Mouse (Mus musculus) natural killer cell, adult 2 months (primary cell): ENCODE data around the gene Rbak.
"Not testable (repeated sequence)": the region's sequence is repeated elsewhere in the genome, so short reads cannot be mapped to it uniquely, and the experiment has no call there.

Experiments
- DNase-seq, 2 experiments: peaks; one replicate each; pipeline ENCODE4 v3.0.0; 2022; ENCODE audit warnings: low spot score in 2 of 2

The Rbak gene

DNA sequence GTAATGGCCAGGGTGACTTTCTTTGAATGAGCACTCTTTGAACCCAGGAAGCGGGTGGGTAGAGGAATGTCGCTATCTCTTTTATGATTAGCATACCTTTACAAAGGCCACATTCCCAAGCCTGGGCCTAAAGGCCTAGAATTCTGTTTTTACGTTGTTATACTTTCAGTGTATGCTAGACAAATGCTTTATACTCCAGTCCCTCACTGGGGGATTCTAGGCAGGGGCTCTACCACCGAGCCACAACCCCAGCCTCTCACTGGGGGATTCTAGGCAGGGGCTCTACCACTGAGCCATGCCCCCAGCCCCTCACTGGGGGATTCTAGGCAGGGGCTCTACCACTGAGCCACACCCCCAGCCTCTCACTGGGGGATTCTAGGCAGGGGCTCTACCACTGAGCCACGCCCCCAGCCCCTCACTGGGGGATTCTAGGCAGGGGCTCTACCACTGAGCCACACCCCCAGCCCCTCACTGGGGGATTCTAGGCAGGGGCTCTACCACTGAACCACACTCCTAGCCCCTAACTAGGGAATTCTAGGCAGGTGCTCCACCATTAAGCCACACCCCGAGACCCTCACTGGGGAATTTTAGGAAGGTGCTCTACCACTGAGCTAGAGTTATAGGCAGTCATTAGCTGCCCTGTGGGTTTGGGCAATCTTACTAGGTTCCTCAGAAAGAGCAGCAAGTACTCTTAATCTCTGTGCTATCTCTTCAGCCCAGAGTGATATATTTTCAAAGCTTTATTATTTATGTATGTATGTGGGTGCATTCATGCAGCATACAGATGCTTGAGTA lies 46.2 kb downstream of the Rbak start:
- DNase-seq, result not testable (repeated sequence)

GRCm38 (mm10) chr5:143132935-143133514 lies 47.5 kb downstream of the Rbak start:
- DNase-seq, result peak; percentile 48 to 66

DNA sequence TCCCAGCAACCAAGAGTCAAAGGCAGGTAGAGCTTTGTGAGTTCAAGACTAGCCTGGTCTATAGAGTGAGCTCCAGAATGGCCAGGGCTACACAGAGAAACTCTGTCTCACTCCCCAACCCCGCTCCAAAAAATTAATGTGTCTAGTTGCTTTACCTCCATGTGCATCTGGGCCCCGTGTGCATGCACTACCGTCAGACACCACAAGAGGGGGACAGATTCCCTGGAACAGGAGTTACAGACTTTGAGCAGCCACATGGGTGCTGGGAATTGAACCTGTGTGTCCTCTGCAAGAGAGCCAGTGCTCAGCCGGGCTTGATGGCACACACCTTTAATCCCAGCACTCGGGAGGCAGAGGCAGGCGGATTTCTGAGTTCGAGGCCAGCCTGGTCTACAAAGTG lies 50.2 kb downstream of the Rbak start:
- no peak for DNase-seq

GRCm38 (mm10) chr5:143129101-143129500 lies 51.5 kb downstream of the Rbak start:
- DNase-seq, result no peak

DNA sequence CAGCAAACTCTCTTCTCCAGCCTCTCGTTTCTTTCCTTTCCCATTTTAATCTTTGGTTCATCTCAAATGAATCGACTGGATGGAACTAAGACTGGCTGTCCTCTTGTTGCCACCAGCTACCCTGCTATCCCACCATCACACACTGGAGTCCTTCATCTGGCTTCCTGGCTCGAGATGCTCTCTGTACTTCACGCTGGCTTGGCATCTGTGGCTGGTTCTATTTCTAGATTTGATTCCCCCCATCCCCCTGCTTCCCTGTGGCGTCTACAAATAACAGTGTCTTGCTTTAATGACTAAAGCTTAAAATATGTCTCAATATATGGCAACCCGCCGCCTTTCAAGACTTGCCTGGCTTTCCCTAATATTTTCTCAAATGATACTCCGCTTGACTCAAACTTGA lies 52.7 kb downstream of the Rbak start:
- no peak for DNase-seq

- DNase-seq, result no peak
Observed at GRCm38 (mm10) chr5:143126908-143127307, 53.7 kb downstream of the Rbak start.

GRCm38 (mm10) chr5:143126089-143126488 lies 54.5 kb downstream of the Rbak start:
- DNase-seq, result no peak

DNA sequence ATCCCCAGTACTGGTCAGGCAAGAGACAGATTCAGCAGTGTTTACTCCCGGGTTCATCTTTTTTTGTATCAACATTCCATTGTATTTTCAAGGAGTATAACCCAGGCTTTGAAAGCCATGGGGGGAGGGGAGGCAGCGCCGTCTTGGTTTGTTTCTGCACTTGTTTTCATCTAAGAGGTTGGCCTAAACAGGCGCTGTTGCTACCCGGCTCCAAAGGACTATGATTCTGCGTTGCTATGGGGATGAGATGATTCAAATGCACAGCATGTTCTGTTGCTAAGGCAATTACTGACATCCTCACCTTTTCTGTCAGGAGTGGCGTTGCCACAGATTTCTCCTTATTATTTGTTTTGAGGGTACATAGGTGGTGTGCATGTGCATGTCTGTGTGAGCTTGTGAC lies 55.0 kb downstream of the Rbak start:
- DNase-seq, result no peak

GRCm38 (mm10) chr5:143124805-143125378 lies 55.7 kb downstream of the Rbak start:
- DNase-seq, result no peak

DNA sequence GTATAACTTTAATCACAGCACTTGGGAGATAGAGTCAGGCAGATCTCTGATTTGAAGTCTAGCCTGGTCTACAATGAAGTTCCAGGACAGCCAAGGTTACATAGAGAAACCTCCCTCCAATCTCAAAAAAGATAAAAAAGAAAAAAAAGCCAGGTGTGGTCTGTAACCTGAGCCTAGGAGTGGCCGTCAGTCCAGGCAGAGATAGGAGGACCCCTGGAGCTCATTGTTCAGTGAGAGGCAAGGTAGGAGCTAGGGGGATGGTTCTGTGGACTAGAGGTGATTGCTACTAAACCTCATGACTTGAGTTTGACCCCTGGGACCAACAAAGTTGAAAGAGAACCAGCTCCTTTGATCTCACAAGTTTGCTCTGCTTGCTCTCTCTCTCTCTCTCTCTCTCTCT lies 57.9 kb downstream of the Rbak start:
- DNase-seq, result no peak
